Comparison of ENCODE assay signal across 11 mouse cellular contexts in the genomic region with DNA sequence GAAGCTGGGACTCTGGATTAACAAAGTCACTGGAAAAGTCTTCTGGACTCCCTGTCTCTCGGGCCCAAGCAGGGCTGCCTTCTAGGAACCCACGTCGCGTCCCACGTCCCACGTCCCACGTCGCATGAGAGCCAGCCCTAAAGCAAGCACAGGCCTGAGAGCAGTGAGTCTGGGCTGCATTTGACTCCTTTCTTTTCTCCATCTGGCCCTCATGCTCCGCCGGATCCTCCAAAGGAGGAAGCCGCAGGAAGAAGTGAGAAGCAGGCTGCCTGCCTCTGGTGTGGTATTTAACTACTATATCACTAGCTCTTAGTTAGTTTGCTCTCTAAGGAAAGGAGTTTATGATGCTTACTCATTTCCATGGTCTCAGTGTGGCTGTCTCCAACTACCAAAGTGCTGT. TPM values are rescaled to one million over a fixed set of nuclear protein-coding genes. Genes with fewer than 3 reads are reported as not detected.
DNase-seq lines count a peak whose midpoint lies in the region; ATAC-seq lines count a peak whose summit lies in the region.
"Had no signal": no experiment of that assay in that cellular context is flagged by ENCODE, and none has a peak within 500 bp of the region (broad histone marks: within the 10 kb centered on the region; RNA-seq: fewer than 3 reads in every experiment).

No protein-coding gene starts in this region.

- ATAC-seq in intestine, embryonic 16.5 days, result no peak
- no peak for ATAC-seq in intestine, embryonic 15.5 days
- no peak for ATAC-seq in midbrain, embryonic 12.5 days (ENCODE audit: low FRiP score, low read depth)
- no peak for ATAC-seq in midbrain, embryonic 13.5 days
- no peak for ATAC-seq in erythroblast, adult 5-6 weeks (replicated peaks; ENCODE audit: low FRiP score, poor library complexity, severe bottlenecking)
- ATAC-seq: inflammation-experienced regulatory T-cells, adult 6 months had no signal

- no peak overlapping the region for H3K4me3 ChIP-seq in intestine, embryonic 16.5 days (ENCODE audit: low read length)
- no peak overlapping the region for H3K4me3 ChIP-seq in intestine, embryonic 15.5 days (replicated peaks)
- no peak overlapping the region for H3K4me3 ChIP-seq in midbrain, embryonic 12.5 days
- H3K4me3 ChIP-seq in midbrain, embryonic 13.5 days (replicated peaks), result no peak overlapping the region
- no peak overlapping the region for H3K4me3 ChIP-seq in embryonic facial prominence, embryonic 10.5 days
- H3K4me3 ChIP-seq: forebrain, embryonic 12.5 days had no signal

- no peaks in the 10 kb centered on the region for H3K27me3 ChIP-seq in intestine, embryonic 16.5 days (replicated peaks; ENCODE audit: control insufficient read depth, insufficient read depth, low read length)
- no peaks in the 10 kb centered on the region for H3K27me3 ChIP-seq in intestine, embryonic 15.5 days (replicated peaks)
- peaks cover 4% of the 10 kb centered on the region; the same call in 1 of the 2 replicates for H3K27me3 ChIP-seq in midbrain, embryonic 12.5 days
- peaks cover 3% of the 10 kb centered on the region; the same call in 1 of the 2 replicates for H3K27me3 ChIP-seq in midbrain, embryonic 13.5 days
- H3K27me3 ChIP-seq in embryonic facial prominence, embryonic 10.5 days (replicated peaks; ENCODE audit: low read depth, poor library complexity, severe bottlenecking), result no peaks in the 10 kb centered on the region
- H3K27me3 ChIP-seq: forebrain, embryonic 12.5 days had no signal

- no peak overlapping the region for H3K4me2 ChIP-seq in intestine, embryonic 16.5 days (ENCODE audit: low read depth, low read length)
- no peak overlapping the region for H3K4me2 ChIP-seq in intestine, embryonic 15.5 days (replicated peaks)
- H3K4me2 ChIP-seq in midbrain, embryonic 12.5 days (replicated peaks), result no peak overlapping the region
- H3K4me2 ChIP-seq in midbrain, embryonic 13.5 days (replicated peaks), result no peak overlapping the region
- H3K4me2 ChIP-seq: forebrain, embryonic 12.5 days had no signal

- no peak for DNase-seq in embryonic facial prominence, embryonic 10.5 days (ENCODE audit: low spot score)
- no peak for DNase-seq in urinary bladder, adult 2 months (ENCODE audit: low spot score)
- DNase-seq: thymus, postnatal 25 days had no signal

- H3K36me3 ChIP-seq in intestine, embryonic 16.5 days (ENCODE audit: control insufficient read depth, insufficient read depth, low read length), result no peaks in the 10 kb centered on the region
- H3K36me3 ChIP-seq in intestine, embryonic 15.5 days, result no peaks in the 10 kb centered on the region
- H3K36me3 ChIP-seq in midbrain, embryonic 12.5 days, result no peaks in the 10 kb centered on the region
- H3K36me3 ChIP-seq in midbrain, embryonic 13.5 days, result no peaks in the 10 kb centered on the region
- no peaks in the 10 kb centered on the region for H3K36me3 ChIP-seq in embryonic facial prominence, embryonic 10.5 days (replicated peaks)
- H3K36me3 ChIP-seq: forebrain, embryonic 12.5 days had no signal

- 0 out of 2 replicates have a peak overlapping the region, but pooled peaks have one; percentile 10 for H3K27ac ChIP-seq in intestine, embryonic 16.5 days (ENCODE audit: low read length)
- no peak overlapping the region for H3K27ac ChIP-seq in intestine, embryonic 15.5 days
- H3K27ac ChIP-seq in midbrain, embryonic 12.5 days (replicated peaks), result 0 out of 2 replicates have a peak overlapping the region, but pooled peaks have one; percentile 17
- no peak overlapping the region for H3K27ac ChIP-seq in midbrain, embryonic 13.5 days
- peak overlapping the region; percentile 4; the same call in 1 of the 2 replicates for H3K27ac ChIP-seq in embryonic facial prominence, embryonic 10.5 days (replicated peaks)
- H3K27ac ChIP-seq: forebrain, embryonic 12.5 days; macrophage had no signal

- WGBS in intestine, embryonic 16.5 days, result 87% methylated on average over 11 of the region's 11 CpGs
- WGBS in intestine, embryonic 15.5 days, result 85% methylated on average over 11 of the region's 11 CpGs
- WGBS in midbrain, embryonic 12.5 days, result 78% methylated on average over 11 of the region's 11 CpGs
- 87% methylated on average over 11 of the region's 11 CpGs for WGBS in midbrain, embryonic 13.5 days
- 85% methylated on average over 11 of the region's 11 CpGs for WGBS in embryonic facial prominence, embryonic 10.5 days

- peaks cover 8% of the 10 kb centered on the region; the same call in 1 of the 2 replicates for H3K4me1 ChIP-seq in intestine, embryonic 16.5 days (ENCODE audit: control insufficient read depth, insufficient read depth, low read length)
- H3K4me1 ChIP-seq in intestine, embryonic 15.5 days (replicated peaks), result peaks cover 12% of the 10 kb centered on the region; the same call in 1 of the 2 replicates
- H3K4me1 ChIP-seq in midbrain, embryonic 12.5 days, result peaks cover 18% of the 10 kb centered on the region; the same call in 1 of the 2 replicates
- H3K4me1 ChIP-seq in midbrain, embryonic 13.5 days (replicated peaks), result peaks cover 12% of the 10 kb centered on the region
- peaks cover 37% of the 10 kb centered on the region for H3K4me1 ChIP-seq in embryonic facial prominence, embryonic 10.5 days

- H3K9ac ChIP-seq in intestine, embryonic 16.5 days (ENCODE audit: low read depth, low read length), result no peak overlapping the region
- H3K9ac ChIP-seq in intestine, embryonic 15.5 days, result no peak overlapping the region
- no peak overlapping the region for H3K9ac ChIP-seq in midbrain, embryonic 12.5 days (replicated peaks)
- H3K9ac ChIP-seq in midbrain, embryonic 13.5 days (replicated peaks), result no peak overlapping the region
- H3K9ac ChIP-seq: forebrain, embryonic 12.5 days had no signal

- H3K9me3 ChIP-seq in intestine, embryonic 16.5 days (ENCODE audit: control insufficient read depth, low read length), result no peaks in the 10 kb centered on the region
- H3K9me3 ChIP-seq in intestine, embryonic 15.5 days, result no peaks in the 10 kb centered on the region
- no peaks in the 10 kb centered on the region for H3K9me3 ChIP-seq in midbrain, embryonic 12.5 days
- H3K9me3 ChIP-seq in midbrain, embryonic 13.5 days, result no peaks in the 10 kb centered on the region
- H3K9me3 ChIP-seq in embryonic facial prominence, embryonic 10.5 days, result no peaks in the 10 kb centered on the region
- H3K9me3 ChIP-seq: forebrain, embryonic 12.5 days had no signal

RNA-seq across cellular contexts. Expression of gene Nufip1, which starts 39.8 kb away (rescaled TPM):
- 13.6 and 15.0 TPM in 2 replicates for polyA plus RNA-seq in intestine, embryonic 16.5 days (2015; fragmentation: Nextera tagmentation; extraction: Ambion mirVana)
- polyA plus RNA-seq in intestine, embryonic 15.5 days (2015; fragmentation: Nextera tagmentation; extraction: Ambion mirVana), result 15.6 and 17.4 TPM in 2 replicates
- 16.3 and 17.7 TPM in 2 replicates for polyA plus RNA-seq in midbrain, embryonic 12.5 days (2016; fragmentation: Nextera tagmentation; extraction: Ambion mirVana)
- 13.7 and 14.9 TPM in 2 replicates for polyA plus RNA-seq in midbrain, embryonic 13.5 days (2015; fragmentation: Nextera tagmentation; extraction: Ambion mirVana)
- 19.4 and 21.0 TPM in 2 replicates for polyA plus RNA-seq in embryonic facial prominence, embryonic 10.5 days (2016; fragmentation: Nextera tagmentation; extraction: Ambion mirVana)
- 5.0 and 5.5 TPM in 2 replicates for polyA plus RNA-seq in urinary bladder, adult 2 months (2012; rRNA removed)
- 1.7 and 4.6 TPM in 2 replicates for total RNA-seq in erythroblast, adult 5-6 weeks (2015; ENCODE audit: low replicate concordance)
- total RNA-seq in erythroblast, adult 5-6 weeks (2017; ENCODE audit: low replicate concordance), result 2.8 and 3.6 TPM in 2 replicates

RNA-seq across cellular contexts. Expression of gene Gpalpp1, which starts 39.9 kb away (rescaled TPM):
- polyA plus RNA-seq in intestine, embryonic 16.5 days (2015; fragmentation: Nextera tagmentation; extraction: Ambion mirVana), result 9.0 and 9.8 TPM in 2 replicates
- 10.1 and 10.5 TPM in 2 replicates for polyA plus RNA-seq in intestine, embryonic 15.5 days (2015; fragmentation: Nextera tagmentation; extraction: Ambion mirVana)
- 19.2 and 21.2 TPM in 2 replicates for polyA plus RNA-seq in midbrain, embryonic 12.5 days (2016; fragmentation: Nextera tagmentation; extraction: Ambion mirVana)
- 15.3 and 15.6 TPM in 2 replicates for polyA plus RNA-seq in midbrain, embryonic 13.5 days (2015; fragmentation: Nextera tagmentation; extraction: Ambion mirVana)
- 15.6 and 16.1 TPM in 2 replicates for polyA plus RNA-seq in embryonic facial prominence, embryonic 10.5 days (2016; fragmentation: Nextera tagmentation; extraction: Ambion mirVana)
- 11.6 and 12.6 TPM in 2 replicates for polyA plus RNA-seq in urinary bladder, adult 2 months (2012; rRNA removed)
- 3.6 and 7.5 TPM in 2 replicates for total RNA-seq in erythroblast, adult 5-6 weeks (2015; ENCODE audit: low replicate concordance)
- total RNA-seq in erythroblast, adult 5-6 weeks (2017; ENCODE audit: low replicate concordance), result 5.7 and 8.3 TPM in 2 replicates

Comparison
In these comparisons a context has a peak if more than half of its experiments do, and no peak if none do; other contexts are left out.
1. H3K27ac ChIP-seq: peak in intestine, embryonic 16.5 days (single experiment), midbrain, embryonic 12.5 days (single experiment) and embryonic facial prominence, embryonic 10.5 days (single experiment); none in intestine, embryonic 15.5 days (single experiment) and midbrain, embryonic 13.5 days (single experiment).